Mouse (Mus musculus) kidney, adult 8-10 months (tissue): ENCODE results near the gene Tbcel.

ENCODE experiments used
- DNase-seq, 2 experiments: peaks; one replicate each; pipeline ENCODE4 v3.0.0; 2022

Tbcel gene

GRCm38 (mm10) chr9:42439446-42439845 lies 68.2 kb downstream of the Tbcel start:
- DNase-seq = no peak

DNA sequence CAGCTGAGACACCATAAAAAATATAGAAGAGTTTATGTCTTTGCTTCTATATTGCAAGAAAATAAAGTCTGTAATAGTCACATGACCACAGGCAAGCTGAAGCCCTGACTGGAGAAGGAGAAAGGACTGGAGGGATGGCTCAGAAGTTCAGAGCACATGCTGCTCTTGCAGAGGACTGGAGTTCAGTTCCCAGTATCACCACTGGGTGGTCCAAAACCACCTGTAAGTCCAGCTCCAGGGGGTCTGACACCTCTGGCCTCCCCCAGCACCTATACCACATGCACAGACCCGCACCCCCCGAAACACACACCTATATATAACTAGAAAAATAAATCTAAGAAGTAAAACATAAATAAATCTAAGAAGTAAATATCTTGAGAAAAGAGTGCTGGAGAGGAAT lies 75.5 kb downstream of the Tbcel start:
- peak in 1 of 2 experiments; percentile 7 for DNase-seq

GRCm38 (mm10) chr9:42431606-42432005 lies 76.0 kb downstream of the Tbcel start:
- no peak for DNase-seq

DNA sequence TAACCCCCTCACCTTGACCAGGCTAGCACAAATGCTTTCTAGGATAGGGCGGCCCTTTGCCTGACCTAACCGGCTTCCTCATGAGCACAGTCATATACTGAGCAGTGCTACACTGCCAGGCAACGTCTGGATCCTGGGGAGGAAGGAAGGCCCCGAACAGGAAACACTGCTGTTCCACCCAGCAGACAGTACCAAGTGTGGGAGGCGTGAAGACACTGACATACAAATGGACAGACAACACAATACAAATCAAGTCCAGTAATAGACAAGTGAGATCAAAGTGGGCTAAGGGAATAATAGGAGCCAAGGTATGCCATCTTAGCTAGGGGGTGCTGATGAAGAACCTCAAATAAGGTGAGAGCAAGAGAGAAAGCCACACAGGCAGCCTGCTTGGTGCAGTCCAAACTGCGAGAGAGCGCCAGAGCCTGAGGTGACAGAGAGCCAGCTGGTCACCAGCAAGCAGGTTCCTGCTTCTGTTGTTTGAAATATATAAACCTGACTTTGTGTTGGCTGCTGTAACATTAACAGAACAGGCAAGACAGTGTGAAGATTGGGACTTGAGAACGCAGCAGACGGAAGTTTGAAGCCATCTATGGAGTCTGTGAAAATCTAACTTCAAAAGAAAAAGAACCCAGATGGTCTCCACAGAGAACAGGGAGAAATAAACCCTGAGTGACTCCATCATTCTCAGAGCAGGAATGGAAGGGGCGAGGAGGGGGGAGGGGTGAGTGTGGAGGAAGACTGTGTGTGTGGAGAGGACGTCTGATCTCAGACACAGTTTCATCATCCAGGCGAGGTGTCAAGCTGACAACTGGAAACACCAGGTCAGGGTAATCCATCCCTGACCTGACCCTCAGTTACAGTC lies 79.3 kb downstream of the Tbcel start:
- DNase-seq = peak; percentile 10 to 22

GRCm38 (mm10) chr9:42426661-42427358 lies 80.8 kb downstream of the Tbcel start:
- DNase-seq = no peak

- DNase-seq = no peak
Measured at GRCm38 (mm10) chr9:42423649-42424048, 84.0 kb downstream of the Tbcel start.

DNA sequence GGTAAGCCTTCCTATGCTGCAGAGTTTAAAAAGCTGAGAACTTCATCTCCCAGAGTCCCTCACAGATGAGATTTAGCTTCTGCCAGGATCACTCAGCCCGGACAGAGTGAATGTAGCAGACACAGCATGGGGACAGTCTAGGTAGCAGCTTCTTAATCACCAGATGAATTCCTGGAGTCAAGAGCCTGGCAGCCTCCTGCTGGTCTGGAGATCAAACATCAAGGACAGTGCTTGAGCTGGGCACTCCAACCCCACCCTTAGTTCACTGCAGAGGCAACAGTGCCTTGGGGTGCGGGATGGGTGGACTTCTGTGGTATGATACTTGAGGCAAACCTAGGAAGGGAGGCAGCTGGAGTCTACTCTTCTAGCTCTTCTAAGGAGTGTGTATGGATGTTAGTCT lies 87.9 kb downstream of the Tbcel start:
- DNase-seq = no peak

- DNase-seq = no peak
Measured at GRCm38 (mm10) chr9:42418786-42419185, 88.8 kb downstream of the Tbcel start.

DNA sequence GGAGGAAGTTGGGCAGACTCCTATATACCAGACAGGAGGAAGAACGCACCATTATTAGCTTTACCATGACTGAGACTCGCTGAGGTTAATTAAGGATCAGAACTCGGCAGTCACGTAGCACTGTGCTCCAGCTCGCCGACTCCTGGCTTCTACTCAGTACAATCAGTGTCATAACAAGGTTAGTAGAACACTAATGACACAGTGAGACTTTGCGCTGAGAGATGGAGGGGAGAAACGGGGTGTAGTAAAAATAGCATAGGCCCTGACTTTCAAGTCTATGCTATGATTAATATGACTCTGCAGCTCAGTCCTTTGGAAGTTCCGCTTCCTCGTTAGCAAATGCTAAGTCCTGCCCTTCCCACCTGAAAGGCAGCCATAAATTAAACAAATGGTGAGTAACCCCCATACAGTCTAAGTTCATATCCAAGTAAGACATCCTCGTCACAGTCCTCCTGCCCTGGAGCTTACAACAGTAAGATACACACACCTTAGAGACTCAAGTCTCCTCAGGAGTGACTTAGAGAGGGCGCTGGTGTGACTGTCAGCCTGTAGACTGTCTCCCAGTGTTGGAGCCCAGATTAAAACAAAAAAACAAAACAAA lies 90.2 kb downstream of the Tbcel start:
- no peak for DNase-seq

- no peak for DNase-seq
Measured at GRCm38 (mm10) chr9:42415184-42415583, 92.4 kb downstream of the Tbcel start.

DNA sequence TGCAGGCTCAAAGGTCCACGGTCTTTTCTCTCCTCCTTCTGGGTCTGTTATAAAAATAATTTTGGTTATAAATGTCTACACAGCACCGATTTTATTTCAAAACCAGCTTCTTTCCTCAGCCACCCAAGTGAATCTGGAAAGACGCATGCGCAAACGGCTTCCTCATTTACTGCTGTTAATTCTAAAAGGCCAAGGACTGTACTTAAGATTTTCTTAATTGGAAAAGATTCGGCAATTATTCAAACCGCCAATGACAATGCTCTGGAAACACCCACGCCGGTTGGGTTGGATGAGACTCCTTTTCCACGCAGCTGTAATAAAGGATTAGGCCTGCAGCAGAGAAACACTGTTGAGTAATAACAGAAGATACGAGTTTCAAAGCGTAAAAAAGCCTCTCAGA lies 94.3 kb downstream of the Tbcel start:
- DNase-seq = no peak

DNA sequence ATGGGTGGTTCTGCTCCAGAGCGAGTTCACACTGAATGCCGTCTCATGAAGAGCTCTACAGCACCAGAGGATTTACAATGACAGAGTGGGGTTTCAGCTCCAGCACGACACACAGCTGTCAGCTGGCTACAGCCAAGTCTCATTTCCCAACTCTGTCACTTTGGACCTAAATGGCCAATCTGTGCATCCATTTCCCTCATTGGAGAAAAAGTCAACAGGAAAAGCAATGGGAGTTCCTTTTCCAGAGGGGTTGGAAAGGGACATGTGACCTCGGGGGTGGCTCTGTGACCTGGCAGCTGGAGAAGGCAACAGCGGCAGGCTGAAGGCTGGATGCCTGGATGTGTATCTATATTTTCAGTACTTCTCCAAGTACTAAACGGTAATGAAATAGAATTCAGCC lies 96.3 kb downstream of the Tbcel start:
- DNase-seq = no peak

- no peak for DNase-seq
Measured at GRCm38 (mm10) chr9:42405736-42406135, 101.9 kb downstream of the Tbcel start.

- no peak for DNase-seq
Measured at GRCm38 (mm10) chr9:42401486-42401885, 106.1 kb downstream of the Tbcel start.

DNA sequence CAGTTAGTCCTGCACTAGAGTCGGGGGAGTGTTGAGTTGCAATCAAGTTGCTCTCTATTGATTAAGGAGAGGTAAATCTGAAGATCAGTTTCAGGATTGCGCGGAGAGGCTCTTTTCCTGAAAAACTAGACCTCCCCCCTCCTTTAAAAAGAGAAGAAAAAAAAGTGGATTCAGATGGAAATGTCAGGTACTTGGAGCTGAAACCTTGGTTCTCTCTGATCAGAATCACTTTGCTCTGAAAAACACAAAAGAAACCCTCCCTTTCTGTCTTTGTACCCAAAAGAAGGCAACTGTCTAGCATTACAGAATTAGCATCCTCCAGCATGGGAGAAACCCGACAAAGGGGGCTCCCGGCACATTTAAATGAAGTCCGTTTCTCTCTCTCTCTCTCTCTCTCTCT lies 107.8 kb downstream of the Tbcel start, which contains the start of gene Tecta:
Gene Tecta, minus strand, starts transcription at position 101 of the 400 bp plus-strand sequence.
- DNase-seq = no peak

- DNase-seq = no peak
Measured at GRCm38 (mm10) chr9:42396141-42396540, 111.5 kb downstream of the Tbcel start.

DNA sequence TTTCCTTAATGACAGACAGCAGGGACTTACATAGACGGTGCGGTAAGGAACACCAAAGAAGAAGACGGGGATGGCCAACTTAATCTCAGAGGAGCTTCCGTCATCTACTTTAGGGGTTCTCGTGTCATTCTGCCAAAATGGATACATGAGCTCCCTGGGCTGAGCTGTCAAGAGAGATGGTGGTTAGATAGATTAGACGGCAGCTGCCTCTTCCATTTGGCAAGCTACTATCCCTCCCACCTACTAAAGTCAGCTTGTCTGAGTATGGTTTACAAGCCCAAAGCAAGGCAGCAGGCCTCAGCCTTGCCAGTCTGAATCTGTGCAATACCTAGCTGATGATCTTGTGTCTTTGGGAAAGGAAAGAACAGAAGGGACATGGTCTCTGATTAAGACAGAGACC lies 112.7 kb downstream of the Tbcel start:
- DNase-seq = no peak

DNA sequence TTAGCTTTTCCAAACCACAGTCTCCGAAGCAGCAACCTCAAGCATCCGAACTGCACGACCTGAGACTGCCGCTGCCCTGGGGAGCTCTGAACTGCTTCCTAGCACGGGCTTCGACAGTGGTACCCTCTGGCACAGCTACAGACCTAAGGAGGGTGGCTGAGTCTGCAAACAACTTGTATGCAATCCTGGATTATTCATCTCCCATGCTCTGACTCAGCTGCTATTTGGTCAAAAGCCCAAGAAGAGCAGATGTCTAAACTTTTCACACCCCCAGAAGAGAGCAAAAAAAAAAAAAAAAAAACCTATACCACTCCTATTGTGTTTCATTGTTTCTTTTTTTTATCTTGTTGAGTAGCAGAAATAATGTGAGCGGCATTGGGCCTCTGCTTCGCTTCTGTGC lies 113.3 kb downstream of the Tbcel start:
- no peak for DNase-seq

DNA sequence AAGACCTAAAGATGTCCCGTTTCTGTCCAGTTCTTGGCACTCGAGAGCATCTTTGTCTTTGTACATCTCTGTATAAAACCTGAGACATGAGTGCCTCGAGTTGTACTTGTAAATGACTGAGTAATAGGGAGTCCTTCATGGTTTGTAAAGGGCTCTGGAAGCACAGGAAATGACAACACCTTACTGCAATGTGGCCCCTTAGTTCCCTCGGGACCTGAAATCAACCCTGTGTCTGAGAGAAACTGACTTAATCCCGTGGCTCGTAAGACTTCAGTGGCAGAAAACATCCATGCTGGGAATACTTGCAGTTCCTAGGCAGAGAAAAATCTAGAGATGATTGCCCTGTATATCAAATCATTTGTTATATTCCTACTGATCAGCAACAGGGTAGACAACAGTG lies 114.7 kb downstream of the Tbcel start:
- DNase-seq = no peak

DNA sequence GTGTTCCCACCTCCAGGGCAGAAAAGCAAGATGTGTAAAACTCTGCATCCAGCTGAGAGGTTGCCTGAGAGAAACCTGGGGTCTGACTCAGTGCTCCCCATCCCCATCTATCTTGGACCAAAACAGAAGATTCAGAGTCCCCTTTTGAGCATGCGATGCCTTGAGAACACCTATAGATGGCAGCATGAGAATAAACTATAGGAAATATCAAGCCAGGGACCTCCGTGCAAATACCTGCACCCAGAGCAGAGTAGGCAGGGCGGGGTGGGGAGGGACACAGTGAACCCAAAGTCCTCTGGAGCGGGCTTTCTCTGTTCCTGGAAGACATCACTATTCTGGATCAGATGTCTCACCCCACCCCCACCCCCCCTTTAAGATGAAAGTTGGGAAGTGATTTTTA lies 119.1 kb downstream of the Tbcel start:
- no peak for DNase-seq

GRCm38 (mm10) chr9:42387038-42387437 lies 120.6 kb downstream of the Tbcel start:
- no peak for DNase-seq

DNA sequence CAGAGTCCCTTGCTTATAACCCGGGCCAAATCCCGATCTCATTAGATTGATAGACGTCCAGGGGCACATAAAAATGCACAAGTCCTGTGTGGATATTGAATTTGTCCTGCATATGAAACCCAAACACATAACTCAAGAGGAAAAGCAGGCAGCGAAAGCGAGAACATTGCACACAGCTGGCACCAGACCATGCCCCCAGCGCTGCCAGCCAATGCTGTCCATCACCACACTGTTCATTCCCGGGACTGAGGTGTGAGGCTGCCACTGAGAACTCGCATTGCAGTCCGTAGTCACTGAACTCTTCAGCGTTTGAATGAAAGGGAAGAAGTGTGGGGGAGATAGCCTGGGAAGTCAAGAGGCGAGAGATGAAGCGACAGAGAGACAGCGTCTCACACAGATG lies 122.0 kb downstream of the Tbcel start:
- no peak for DNase-seq

GRCm38 (mm10) chr9:42382628-42383347 lies 124.8 kb downstream of the Tbcel start:
- DNase-seq = no peak
